Mouse (Mus musculus) erythroblast, embryonic 14.5 days (primary cell): ENCODE data around the gene Tspan13. TPM values are rescaled to one million over a fixed set of nuclear protein-coding genes. Genes with fewer than 3 reads are reported as not detected.

Experiments
- H3K27me3 ChIP-seq: 2 replicates; pipeline ENCODE4 v1.6.1; 2012; ENCODE audit warnings: inconsistent platforms; ENCODE audit not compliant: control insufficient read depth
- H3K36me3 ChIP-seq: 2 replicates; pipeline ENCODE4 v1.6.1; 2012; ENCODE audit warnings: mild to moderate bottlenecking, inconsistent platforms; ENCODE audit not compliant: control insufficient read depth
- H3K4me1 ChIP-seq: 2 replicates; pipeline ENCODE4 v1.6.1; 2012; ENCODE audit warnings: inconsistent platforms; ENCODE audit not compliant: control insufficient read depth
- H3K4me3 ChIP-seq: replicated peaks from 2 replicates; pipeline ENCODE3; 2012; ENCODE audit warnings: moderate library complexity, mild to moderate bottlenecking, inconsistent platforms
- H3K9me3 ChIP-seq: 2 replicates; pipeline ENCODE4 v1.6.1; 2012; ENCODE audit warnings: low read length, inconsistent platforms, mixed read lengths; ENCODE audit not compliant: control insufficient read depth
- GATA1 ChIP-seq: IDR thresholded peaks from 2 replicates; pipeline ENCODE4 v1.6.1; 2012; ENCODE audit warnings: low read length, inconsistent platforms, mixed read lengths
- TAL1 ChIP-seq: IDR thresholded peaks from 3 replicates; pipeline ENCODE4 v1.6.1; 2012; ENCODE audit warnings: low read length, inconsistent platforms, mixed read lengths
- polyA plus RNA-seq: library from polyadenylated mRNA; stranded (reverse); fragments of >175 nt; gene quantifications from 2 replicates; pipeline ENCODE4 v1.2.3, GENCODE M21; 2012

The Tspan13 gene
- polyA plus RNA-seq, 1 experiment = 2.3 TPM

- Histone ChIP-seq H3K4me3 (no peak overlapping the region), H3K9me3 (peaks cover 2% of the 10 kb centered on the region; the same call in 1 of the 2 replicates), H3K4me1 (no peaks in the 10 kb centered on the region), H3K27me3 (no peaks in the 10 kb centered on the region), H3K36me3 (peaks cover 7% of the 10 kb centered on the region)
- TF ChIP-seq GATA1 (no peak), TAL1 (no peak)
Measured at GRCm38 (mm10) chr12:36020081-36020480, 22.2 kb downstream of the Tspan13 start.

- H3K27me3 ChIP-seq = no peaks in the 10 kb centered on the region
- H3K4me1 ChIP-seq = no peaks in the 10 kb centered on the region
- H3K9me3 ChIP-seq = peaks cover 2% of the 10 kb centered on the region; the same call in 1 of the 2 replicates
- H3K4me3 ChIP-seq = no peak overlapping the region
- peaks cover 7% of the 10 kb centered on the region for H3K36me3 ChIP-seq
- TF ChIP-seq GATA1 (no peak), TAL1 (no peak)
Measured at GRCm38 (mm10) chr12:36019572-36019971, 22.7 kb downstream of the Tspan13 start.

- H3K27me3 ChIP-seq = no peaks in the 10 kb centered on the region
- H3K4me1 ChIP-seq = no peaks in the 10 kb centered on the region
- H3K4me3 ChIP-seq = no peak overlapping the region
- TF ChIP-seq GATA1 = no peak
- peaks cover 7% of the 10 kb centered on the region for H3K36me3 ChIP-seq
- peaks cover 2% of the 10 kb centered on the region; the same call in 1 of the 2 replicates for H3K9me3 ChIP-seq
Measured at GRCm38 (mm10) chr12:36017791-36018190, 24.5 kb downstream of the Tspan13 start.

GRCm38 (mm10) chr12:36013216-36013910 is 28.9 kb downstream of the Tspan13 start:
- Histone ChIP-seq H3K36me3 (no peaks in the 10 kb centered on the region; the same call in 1 of the 2 replicates), H3K4me3 (no peak overlapping the region), H3K9me3 (peaks cover 2% of the 10 kb centered on the region; the same call in 1 of the 2 replicates), H3K27me3 (no peaks in the 10 kb centered on the region), H3K4me1 (no peaks in the 10 kb centered on the region)
- TF ChIP-seq TAL1 = no peak
- TF ChIP-seq GATA1 = no peak

GRCm38 (mm10) chr12:36008364-36009047 is 33.8 kb downstream of the Tspan13 start:
- no peaks in the 10 kb centered on the region for H3K27me3 ChIP-seq
- no peaks in the 10 kb centered on the region for H3K9me3 ChIP-seq
- H3K4me1 ChIP-seq = no peaks in the 10 kb centered on the region
- TF ChIP-seq GATA1 = no peak
- TF ChIP-seq TAL1 = no peak
- no peaks in the 10 kb centered on the region for H3K36me3 ChIP-seq
- no peak overlapping the region for H3K4me3 ChIP-seq

- Histone ChIP-seq H3K4me3 (no peak overlapping the region), H3K36me3 (no peaks in the 10 kb centered on the region), H3K27me3 (no peaks in the 10 kb centered on the region), H3K9me3 (no peaks in the 10 kb centered on the region), H3K4me1 (no peaks in the 10 kb centered on the region)
- TF ChIP-seq GATA1 (no peak), TAL1 (no peak)
Measured at GRCm38 (mm10) chr12:36007581-36007980, 34.7 kb downstream of the Tspan13 start.

GRCm38 (mm10) chr12:36004714-36005113 is 37.6 kb downstream of the Tspan13 start:
- Histone ChIP-seq H3K36me3 (no peaks in the 10 kb centered on the region), H3K4me3 (no peak overlapping the region), H3K4me1 (peaks cover 5% of the 10 kb centered on the region), H3K27me3 (no peaks in the 10 kb centered on the region), H3K9me3 (no peaks in the 10 kb centered on the region)
- TF ChIP-seq TAL1 (no peak), GATA1 (no peak)

GRCm38 (mm10) chr12:35995799-35996198 is 46.5 kb downstream of the Tspan13 start:
- Histone ChIP-seq H3K27me3 (no peaks in the 10 kb centered on the region), H3K9me3 (no peaks in the 10 kb centered on the region), H3K4me3 (no peak overlapping the region), H3K4me1 (no peaks in the 10 kb centered on the region), H3K36me3 (no peaks in the 10 kb centered on the region)
- TF ChIP-seq TAL1 (no peak), GATA1 (no peak)

- H3K9me3 ChIP-seq = no peaks in the 10 kb centered on the region
- no peaks in the 10 kb centered on the region for H3K4me1 ChIP-seq
- H3K27me3 ChIP-seq = no peaks in the 10 kb centered on the region
- TF ChIP-seq GATA1 = no peak
- TF ChIP-seq TAL1 = no peak
- H3K36me3 ChIP-seq = no peaks in the 10 kb centered on the region
- H3K4me3 ChIP-seq = no peak overlapping the region
Measured at GRCm38 (mm10) chr12:35994098-35994497, 48.2 kb downstream of the Tspan13 start.
